In the genomic region with DNA sequence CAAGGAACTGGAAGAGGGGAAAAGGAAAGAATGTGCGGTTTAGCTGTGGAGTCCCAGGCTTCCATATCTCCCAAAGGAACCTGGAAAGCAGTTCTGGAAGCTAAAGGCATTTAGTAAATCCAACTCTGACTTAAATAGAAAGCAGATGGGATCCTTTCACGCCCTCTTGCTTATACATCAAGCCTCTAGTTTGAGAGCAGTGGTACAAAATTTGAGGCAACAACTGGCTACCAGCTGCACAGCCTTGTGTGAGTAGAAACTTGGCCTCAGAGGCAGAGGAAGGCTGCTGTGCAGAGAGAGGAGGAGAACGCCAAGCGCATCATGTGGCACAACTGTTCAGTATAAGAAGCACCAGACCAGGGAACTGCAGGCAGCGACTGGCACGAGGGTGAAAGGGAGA, we compare ENCODE assay signal across 26 mouse cellular contexts. TPM values are rescaled to one million over a fixed set of nuclear protein-coding genes. Genes with fewer than 3 reads are reported as not detected.
DNase-seq lines count a peak whose midpoint lies in the region; ATAC-seq and TF ChIP-seq lines count a peak whose summit lies in the region.
"Had no signal": no experiment of that assay in that cellular context is flagged by ENCODE, and none has a peak within 500 bp of the region (broad histone marks: within the 10 kb centered on the region; RNA-seq: fewer than 3 reads in every experiment).

No protein-coding gene starts in this region.

- no peaks in the 10 kb centered on the region for H3K9me3 ChIP-seq in embryonic facial prominence, embryonic 11.5 days (replicated peaks; ENCODE audit: control insufficient read depth, low read length)
- no peaks in the 10 kb centered on the region for H3K9me3 ChIP-seq in embryonic facial prominence, embryonic 10.5 days
- H3K9me3 ChIP-seq: forebrain, embryonic 10.5 days; kidney, embryonic 15.5 days; liver, embryonic 13.5 days; lung, embryonic 15.5 days; neural tube, embryonic 13.5 days had no signal

- no peak overlapping the region for H3K27ac ChIP-seq in embryonic facial prominence, embryonic 11.5 days (replicated peaks; ENCODE audit: low read depth, low read length)
- H3K27ac ChIP-seq in embryonic facial prominence, embryonic 10.5 days (replicated peaks), result no peak overlapping the region
- H3K27ac ChIP-seq in left cerebral cortex, adult 2 months, result no peak overlapping the region
- H3K27ac ChIP-seq: forebrain, embryonic 10.5 days; kidney, embryonic 15.5 days; liver, embryonic 13.5 days; lung, embryonic 15.5 days; macrophage; neural tube, embryonic 13.5 days had no signal

- no peak for TF ChIP-seq CTCF in left cerebral cortex, adult 2 months (IDR thresholded peaks at IDR 0.05)

- no peaks in the 10 kb centered on the region for H3K36me3 ChIP-seq in embryonic facial prominence, embryonic 11.5 days (replicated peaks; ENCODE audit: control insufficient read depth, insufficient read depth, low read depth, low read length)
- H3K36me3 ChIP-seq in embryonic facial prominence, embryonic 10.5 days (replicated peaks), result no peaks in the 10 kb centered on the region
- H3K36me3 ChIP-seq: forebrain, embryonic 10.5 days; kidney, embryonic 15.5 days; liver, embryonic 13.5 days; lung, embryonic 15.5 days; neural tube, embryonic 13.5 days had no signal

- H3K4me1 ChIP-seq in embryonic facial prominence, embryonic 11.5 days (ENCODE audit: control insufficient read depth, insufficient read depth, low read length), result no peaks in the 10 kb centered on the region
- H3K4me1 ChIP-seq in embryonic facial prominence, embryonic 10.5 days, result no peaks in the 10 kb centered on the region
- H3K4me1 ChIP-seq: forebrain, embryonic 10.5 days; kidney, embryonic 15.5 days; liver, embryonic 13.5 days; lung, embryonic 15.5 days; neural tube, embryonic 13.5 days had no signal

- WGBS in embryonic facial prominence, embryonic 11.5 days, result 67% methylated on average over 6 of the region's 6 CpGs
- 80% methylated on average over 6 of the region's 6 CpGs for WGBS in embryonic facial prominence, embryonic 10.5 days

- intact Hi-C loops in left cerebral cortex, postnatal 14 days (cut with DNase I), result no loop called here
- intact Hi-C loops in left cerebral cortex, adult 2 months (cut with DNase I), result no loop called here

- no peaks in the 10 kb centered on the region; the same call in 1 of the 2 replicates for H3K27me3 ChIP-seq in embryonic facial prominence, embryonic 11.5 days (ENCODE audit: control insufficient read depth, insufficient read depth, low read length)
- peaks cover 98% of the 10 kb centered on the region for H3K27me3 ChIP-seq in embryonic facial prominence, embryonic 10.5 days (replicated peaks; ENCODE audit: low read depth, poor library complexity, severe bottlenecking)
- H3K27me3 ChIP-seq: CH12.LX had no signal

- H3K9ac ChIP-seq in embryonic facial prominence, embryonic 11.5 days (replicated peaks; ENCODE audit: low read length), result no peak overlapping the region
- H3K9ac ChIP-seq: kidney, embryonic 15.5 days; liver, embryonic 13.5 days; lung, embryonic 15.5 days; neural tube, embryonic 13.5 days had no signal

- peak; percentile 40 for DNase-seq in embryonic facial prominence, embryonic 11.5 days (ENCODE audit: low spot score)
- no peak for DNase-seq in embryonic facial prominence, embryonic 10.5 days (ENCODE audit: low spot score)
- peak; percentile 5 to 20 for DNase-seq in left cerebral cortex, postnatal 14 days (ENCODE audit: low spot score in 2 of 2)
- DNase-seq in left cerebral cortex, adult 2 months (ENCODE audit: extremely low spot score in 1 of 2, low spot score in 2 of 2), result no peak
- peak; percentile 52 for DNase-seq in brain, adult 2 months (ENCODE audit: low read depth, low spot score)
- DNase-seq in frontal cortex, adult 2 months (ENCODE audit: extremely low spot score in 1 of 2, low spot score in 1 of 2), result peak; percentile 0 to 11
- no peak for DNase-seq in kidney, adult 9 months
- DNase-seq in cerebellum, postnatal 36 days, result no peak
- DNase-seq: adrenal gland, adult 8-10 months; cerebellum, adult 8-10 months; layer of hippocampus, postnatal 36 days; liver, embryonic 13.5 days; thymus, adult 2 months had no signal

- no peak for ATAC-seq in embryonic facial prominence, embryonic 11.5 days (replicated peaks; ENCODE audit: insufficient number of reproducible peaks, low FRiP score, low TSS enrichment, low read depth)

- H3K4me2 ChIP-seq in embryonic facial prominence, embryonic 11.5 days (ENCODE audit: low read depth, low read length), result no peak overlapping the region
- H3K4me2 ChIP-seq: kidney, embryonic 15.5 days; liver, embryonic 13.5 days; lung, embryonic 15.5 days; midbrain, embryonic 11.5 days; neural tube, embryonic 13.5 days had no signal

- H3K4me3 ChIP-seq in embryonic facial prominence, embryonic 11.5 days (ENCODE audit: low read depth, low read length), result no peak overlapping the region
- no peak overlapping the region for H3K4me3 ChIP-seq in embryonic facial prominence, embryonic 10.5 days
- no peak overlapping the region for H3K4me3 ChIP-seq in left cerebral cortex, adult 2 months
- H3K4me3 ChIP-seq: forebrain, embryonic 10.5 days; kidney, embryonic 15.5 days; liver, embryonic 13.5 days; lung, embryonic 15.5 days; neural tube, embryonic 13.5 days had no signal

RNA-seq across cellular contexts. Expression of a gene that starts 13.9 kb away (rescaled TPM):
- 0.10 TPM in 1 of 2 replicates, not detected in the other for polyA plus RNA-seq in embryonic facial prominence, embryonic 11.5 days (2014; fragmentation: Nextera tagmentation; extraction: Ambion mirVana)
- not detected in 2 replicates for polyA plus RNA-seq in embryonic facial prominence, embryonic 10.5 days (2016; fragmentation: Nextera tagmentation; extraction: Ambion mirVana)
- not detected for total RNA-seq in left cerebral cortex, postnatal 14 days (2021)
- not detected for total RNA-seq in left cerebral cortex, adult 2 months (2021)
- 0.04 and 0.08 TPM in 2 replicates for polyA plus RNA-seq in frontal cortex, adult 2 months (2012; rRNA removed)
- total RNA-seq: adrenal gland, adult 8-10 months; granulocyte monocyte progenitor cell, adult 5-6 weeks; layer of hippocampus, postnatal 36 days; monocyte, adult 5-6 weeks had no signal
- polyA plus RNA-seq: brain, embryonic 14.5 days; forebrain, embryonic 10.5 days; heart, embryonic 14.5 days; hindbrain, embryonic 11.5 days; liver, embryonic 13.5 days; macrophage; midbrain, embryonic 11.5 days; neural tube, embryonic 13.5 days; small intestine, adult 2 months had no signal

RNA-seq across cellular contexts. Expression of a gene that starts 35.2 kb away (rescaled TPM):
- 49.5 and 52.3 TPM in 2 replicates for polyA plus RNA-seq in embryonic facial prominence, embryonic 11.5 days (2014; fragmentation: Nextera tagmentation; extraction: Ambion mirVana)
- polyA plus RNA-seq in embryonic facial prominence, embryonic 10.5 days (2016; fragmentation: Nextera tagmentation; extraction: Ambion mirVana), result 52.7 and 55.4 TPM in 2 replicates
- total RNA-seq in left cerebral cortex, postnatal 14 days (2021), result 10 to 100 TPM; 15.4 to 16.3 TPM
- total RNA-seq in left cerebral cortex, adult 2 months (2021), result 10 to 100 TPM; 18.9 to 20.6 TPM
- 15.5 and 17.8 TPM in 2 replicates for polyA plus RNA-seq in frontal cortex, adult 2 months (2012; rRNA removed)

RNA-seq across cellular contexts. Expression of a gene that starts 35.4 kb away (rescaled TPM):
- 16.7 and 22.6 TPM in 2 replicates for polyA plus RNA-seq in embryonic facial prominence, embryonic 11.5 days (2014; fragmentation: Nextera tagmentation; extraction: Ambion mirVana)
- polyA plus RNA-seq in embryonic facial prominence, embryonic 10.5 days (2016; fragmentation: Nextera tagmentation; extraction: Ambion mirVana), result 12.3 and 14.7 TPM in 2 replicates
- total RNA-seq in left cerebral cortex, postnatal 14 days (2021), result 10 to 100 TPM in 1 of 2 experiments, 1 to 10 TPM in 1; 9.8 to 12.6 TPM
- 1 to 10 TPM; 7.9 to 8.7 TPM for total RNA-seq in left cerebral cortex, adult 2 months (2021)
- polyA plus RNA-seq in frontal cortex, adult 2 months (2012; rRNA removed), result 17.4 and 18.3 TPM in 2 replicates

Comparison
In these comparisons a context has a peak if more than half of its experiments do, and no peak if none do; other contexts are left out.
1. DNase-seq: peak in embryonic facial prominence, embryonic 11.5 days (single experiment), left cerebral cortex, postnatal 14 days (2 of 2), brain, adult 2 months (single experiment) and frontal cortex, adult 2 months (2 of 2); none in embryonic facial prominence, embryonic 10.5 days (single experiment), left cerebral cortex, adult 2 months (0 of 2), kidney, adult 9 months (single experiment) and cerebellum, postnatal 36 days (0 of 2).